Mouse (Mus musculus) frontal cortex, postnatal 10 days (tissue): ENCODE results near the gene 4930404N11Rik.

ENCODE experiments used
- DNase-seq, 2 experiments: peaks; one replicate each; pipeline ENCODE4 v3.0.0; 2022; ENCODE audit warnings: low spot score in 2 of 2, mixed read lengths in 1 of 2

The 4930404N11Rik gene

GRCm38 (mm10) chr10:81328386-81328785 lies 37.2 kb downstream of the 4930404N11Rik start, which contains the start of gene Tbxa2r:
TSS of gene Tbxa2r (plus strand) at chr10:81328731.
- DNase-seq = peak in 1 of 2 experiments; percentile 23

GRCm38 (mm10) chr10:81327959-81328358 lies 37.7 kb downstream of the 4930404N11Rik start:
- no peak for DNase-seq

GRCm38 (mm10) chr10:81326858-81327257 lies 38.8 kb downstream of the 4930404N11Rik start:
- DNase-seq = no peak

- DNase-seq = no peak
Observed at GRCm38 (mm10) chr10:81325781-81326180, 39.8 kb downstream of the 4930404N11Rik start.

GRCm38 (mm10) chr10:81325176-81325575 lies 40.4 kb downstream of the 4930404N11Rik start:
- no peak for DNase-seq

GRCm38 (mm10) chr10:81323791-81324530 lies 41.7 kb downstream of the 4930404N11Rik start:
- DNase-seq = no peak

- no peak for DNase-seq
Observed at GRCm38 (mm10) chr10:81323141-81323775, 42.4 kb downstream of the 4930404N11Rik start.

GRCm38 (mm10) chr10:81322444-81322843 lies 43.2 kb downstream of the 4930404N11Rik start:
- no peak for DNase-seq

- DNase-seq = no peak
Observed at GRCm38 (mm10) chr10:81321436-81321835, 44.2 kb downstream of the 4930404N11Rik start.

GRCm38 (mm10) chr10:81320550-81321347 lies 44.9 kb downstream of the 4930404N11Rik start, which contains the start of gene Cactin:
TSS of gene Cactin (plus strand) at chr10:81321103.
- DNase-seq = peak; percentile 99 to 100

GRCm38 (mm10) chr10:81319741-81320549 lies 45.7 kb downstream of the 4930404N11Rik start:
- DNase-seq = no peak

- DNase-seq = no peak
Observed at GRCm38 (mm10) chr10:81319330-81319699, 46.3 kb downstream of the 4930404N11Rik start.

GRCm38 (mm10) chr10:81318589-81319329 lies 46.9 kb downstream of the 4930404N11Rik start:
- DNase-seq = no peak

- no peak for DNase-seq
Observed at GRCm38 (mm10) chr10:81317273-81317672, 48.3 kb downstream of the 4930404N11Rik start.

- DNase-seq = no peak
Observed at GRCm38 (mm10) chr10:81316338-81317060, 49.1 kb downstream of the 4930404N11Rik start.

- no peak for DNase-seq
Observed at GRCm38 (mm10) chr10:81315587-81315986, 50.0 kb downstream of the 4930404N11Rik start.

- no peak for DNase-seq
Observed at GRCm38 (mm10) chr10:81314201-81314600, 51.4 kb downstream of the 4930404N11Rik start.

- DNase-seq = no peak
Observed at GRCm38 (mm10) chr10:81313581-81313980, 52.0 kb downstream of the 4930404N11Rik start.
